Mouse (Mus musculus) limb, embryonic 14.5 days (tissue): ENCODE data around the gene Col6a6. TPM values are rescaled to one million over a fixed set of nuclear protein-coding genes. Genes with fewer than 3 reads are reported as not detected.

Source experiments
- ATAC-seq: fragments of 200-750 bp; cut with Nextera tagmentation; 2 replicates; pipeline ENCODE4 v1.8.0; 2017; ENCODE audit warnings: low read depth, moderate number of reproducible peaks, moderate TSS enrichment; ENCODE audit not compliant: low FRiP score
- DNase-seq: peaks from one replicate; pipeline ENCODE4 v3.0.0-alpha.2; 2015; ENCODE audit warnings: low spot score
- H3K27ac ChIP-seq: fragments of 300-500 bp; sonication (generic); replicated peaks from 2 replicates; pipeline ENCODE4 v1.5.1; 2014; ENCODE audit warnings: low read depth, mild to moderate bottlenecking, low read length, moderate library complexity, mixed read lengths
- H3K27me3 ChIP-seq: fragments of 300-500 bp; sonication (generic); 2 replicates; pipeline ENCODE4 v1.6.1; 2014; ENCODE audit warnings: low read length, mixed read lengths; ENCODE audit not compliant: control insufficient read depth, insufficient read depth
- H3K36me3 ChIP-seq: fragments of 300-500 bp; sonication (generic); 2 replicates; pipeline ENCODE4 v1.6.1; 2014; ENCODE audit warnings: mild to moderate bottlenecking, low read length, moderate library complexity, mixed read lengths; ENCODE audit not compliant: control insufficient read depth, insufficient read depth
- H3K4me1 ChIP-seq: fragments of 300-500 bp; sonication (generic); 2 replicates; pipeline ENCODE4 v1.6.1; 2014; ENCODE audit warnings: antibody characterized with exemption, low read length, mixed read lengths; ENCODE audit not compliant: control insufficient read depth, insufficient read depth
- H3K4me2 ChIP-seq: fragments of 300-500 bp; sonication (generic); replicated peaks from 2 replicates; pipeline ENCODE4 v1.6.1; 2014; ENCODE audit warnings: low read depth, mild to moderate bottlenecking, low read length, moderate library complexity; ENCODE audit not compliant: severe bottlenecking
- H3K4me3 ChIP-seq: fragments of 300-500 bp; sonication (generic); replicated peaks from 2 replicates; pipeline ENCODE4 v1.5.1; 2014; ENCODE audit warnings: low read length
- H3K9ac ChIP-seq: fragments of 300-500 bp; sonication (generic); 2 replicates; pipeline ENCODE4 v1.6.1; 2014; ENCODE audit warnings: mild to moderate bottlenecking, low read depth, low read length, moderate library complexity; ENCODE audit not compliant: severe bottlenecking
- H3K9me3 ChIP-seq: fragments of 300-500 bp; sonication (generic); 2 replicates; pipeline ENCODE4 v1.6.1; 2016; ENCODE audit warnings: low read length; ENCODE audit not compliant: control insufficient read depth
- POLR2A ChIP-seq: fragments of 200-500 bp; IDR thresholded peaks from 2 replicates; pipeline ENCODE4 v1.8.0; 2012; ENCODE audit warnings: inconsistent platforms, mild to moderate bottlenecking, moderate library complexity, borderline replicate concordance; ENCODE audit not compliant: insufficient read depth, insufficient read length; ENCODE audit errors: extremely low read depth
- WGBS: fragments of 180-500 bp; shearing (Covaris S2); extraction: QIAGEN DNeasy Blood & Tissue Kit; methylation state at CpG from one replicate; pipeline ENCODE4 v1.1.7; 2014; 5-methylcytosine and 5-hydroxymethylcytosine counted together
- polyA plus RNA-seq, 2 experiments: library from polyadenylated mRNA; depleted of rRNA in 1 of 2; stranded (reverse) in 1 of 2; unstranded in 1 of 2; fragments of >200 nt; fragmentation: Nextera tagmentation in 1 of 2; extraction: Ambion mirVana in 1 of 2; gene quantifications; 2 replicates each; pipeline versions ENCODE4 v1.2.1 to v1.2.3; 2012 to 2014

Col6a6 gene
- polyA plus RNA-seq, 2 experiments, result 7.0 to 11.5 TPM

- 68% methylated on average over 4 of the region's 4 CpGs for WGBS
Measured at GRCm38 (mm10) chr9:105720430-105720829, 107.5 kb downstream of the Col6a6 start.

GRCm38 (mm10) chr9:105719851-105720395, 108.0 kb downstream of the Col6a6 start:
- DNase-seq, result no peak
- Histone ChIP-seq H3K4me1 (no peaks in the 10 kb centered on the region), H3K27ac (no peak overlapping the region), H3K27me3 (no peaks in the 10 kb centered on the region), H3K9ac (no peak overlapping the region), H3K4me3 (no peak overlapping the region), H3K9me3 (no peaks in the 10 kb centered on the region), H3K4me2 (no peak overlapping the region), H3K36me3 (no peaks in the 10 kb centered on the region)
- TF ChIP-seq POLR2A, result no peak
- no peak for ATAC-seq
- 52% methylated on average over 5 of the region's 5 CpGs for WGBS

More at GRCm38 (mm10) chr9:105720430-105720829, 107.5 kb downstream of the Col6a6 start:
- no peak for TF ChIP-seq POLR2A
- Histone ChIP-seq H3K4me3 (no peak overlapping the region), H3K4me2 (no peak overlapping the region), H3K36me3 (no peaks in the 10 kb centered on the region), H3K9me3 (no peaks in the 10 kb centered on the region), H3K4me1 (no peaks in the 10 kb centered on the region), H3K27me3 (no peaks in the 10 kb centered on the region), H3K9ac (no peak overlapping the region), H3K27ac (no peak overlapping the region)
- ATAC-seq (no peak), DNase-seq (no peak)

GRCm38 (mm10) chr9:105719367-105719766, 108.6 kb downstream of the Col6a6 start:
- no peak overlapping the region for H3K9ac ChIP-seq
- no peak overlapping the region for H3K27ac ChIP-seq
- H3K4me1 ChIP-seq, result no peaks in the 10 kb centered on the region
- no peak overlapping the region for H3K4me2 ChIP-seq
- H3K9me3 ChIP-seq, result no peaks in the 10 kb centered on the region
- DNase-seq, result peak; percentile 57
- 22% methylated on average over 7 of the region's 7 CpGs for WGBS
- H3K27me3 ChIP-seq, result no peaks in the 10 kb centered on the region
- no peak for ATAC-seq
- TF ChIP-seq POLR2A, result no peak
- H3K4me3 ChIP-seq, result no peak overlapping the region
- H3K36me3 ChIP-seq, result no peaks in the 10 kb centered on the region

- Histone ChIP-seq H3K4me3 (no peak overlapping the region), H3K9ac (no peak overlapping the region), H3K4me1 (no peaks in the 10 kb centered on the region), H3K4me2 (no peak overlapping the region), H3K36me3 (no peaks in the 10 kb centered on the region), H3K27ac (no peak overlapping the region), H3K9me3 (no peaks in the 10 kb centered on the region), H3K27me3 (no peaks in the 10 kb centered on the region)
- 93% methylated on average over 3 of the region's 3 CpGs for WGBS
- no peak for DNase-seq
- TF ChIP-seq POLR2A, result no peak
- ATAC-seq, result no peak
Measured at GRCm38 (mm10) chr9:105712049-105712448, 115.9 kb downstream of the Col6a6 start.

GRCm38 (mm10) chr9:105705011-105705410, 122.9 kb downstream of the Col6a6 start:
- Histone ChIP-seq H3K9ac (no peak overlapping the region), H3K27ac (no peak overlapping the region), H3K4me3 (no peak overlapping the region), H3K4me1 (0 out of 2 replicates have a peak, but pooled peaks cover 4% of the 10 kb centered on the region), H3K4me2 (no peak overlapping the region), H3K9me3 (no peaks in the 10 kb centered on the region), H3K36me3 (no peaks in the 10 kb centered on the region), H3K27me3 (no peaks in the 10 kb centered on the region)
- DNase-seq (no peak), ATAC-seq (no peak)
- TF ChIP-seq POLR2A, result no peak
- WGBS, result 90% methylated on average over 1 of the region's 1 CpGs
